Mouse (Mus musculus): ENCODE results near the gene Tnfsf10. TPM values are rescaled to one million over a fixed set of nuclear protein-coding genes. Genes with fewer than 3 reads are reported as not detected.
A peak's percentile ranks its signal among the peaks of the same experiment; 100 is the strongest.
"Not testable (repeated sequence)": the region's sequence is repeated elsewhere in the genome, so short reads cannot be mapped to it uniquely, and the experiment has no call there.

The Tnfsf10 gene
- 0.40 and 0.62 TPM in 2 replicates for polyA plus RNA-seq (2015; fragmentation: Nextera tagmentation; extraction: Ambion mirVana)

- Histone ChIP-seq H3K27ac (ENCODE audit: low read length) (0 out of 2 replicates have a peak within 1 kb of the TSS, but pooled peaks have one; percentile 40), H3K9me3 (replicated peaks; ENCODE audit: control insufficient read depth, low read length) (no peaks in the 10 kb centered on the region), H3K4me1 (ENCODE audit: control insufficient read depth, insufficient read depth, low read length) (peaks cover 7% of the 10 kb centered on the region; the same call in 1 of the 2 replicates), H3K36me3 (ENCODE audit: control insufficient read depth, insufficient read depth, low read length) (no peaks in the 10 kb centered on the region), H3K4me2 (ENCODE audit: low read depth, low read length) (peak within 1 kb of the TSS; percentile 47), H3K9ac (ENCODE audit: low read length) (peak within 1 kb of the TSS; percentile 43; the same call in 1 of the 2 replicates), H3K27me3 (ENCODE audit: control insufficient read depth, insufficient read depth, low read length) (no peaks in the 10 kb centered on the region), H3K4me3 (replicated peaks; ENCODE audit: low read length) (peak within 1 kb of the TSS; percentile 29)
- WGBS: 63% methylated on average over 9 of the region's 9 CpGs
- peak; percentile 53; the same call in 1 of the 2 replicates for ATAC-seq (ENCODE audit: insufficient read depth, low FRiP score)
Observed at GRCm38 (mm10) chr3:27316559-27317287, at the start of gene Tnfsf10. Gene Tnfsf10, plus strand, starts transcription at chr3:27317028.

GRCm38 (mm10) chr3:27267327-27267726, 49.5 kb upstream of the Tnfsf10 start:
- Histone ChIP-seq H3K27me3 (ENCODE audit: control insufficient read depth, insufficient read depth, low read length) (no peaks in the 10 kb centered on the region), H3K4me1 (ENCODE audit: control insufficient read depth, insufficient read depth, low read length) (peaks cover 11% of the 10 kb centered on the region; the same call in 1 of the 2 replicates), H3K27ac (ENCODE audit: low read length) (no peak overlapping the region), H3K9ac (ENCODE audit: low read length) (no peak overlapping the region), H3K4me2 (ENCODE audit: low read depth, low read length) (no peak overlapping the region), H3K4me3 (replicated peaks; ENCODE audit: low read length) (no peak overlapping the region), H3K9me3 (replicated peaks; ENCODE audit: control insufficient read depth, low read length) (no peaks in the 10 kb centered on the region), H3K36me3 (ENCODE audit: control insufficient read depth, insufficient read depth, low read length) (no peaks in the 10 kb centered on the region)
- ATAC-seq (ENCODE audit: insufficient read depth, low FRiP score): peak; percentile 66; the same call in 1 of the 2 replicates
- 43% methylated on average over 5 of the region's 5 CpGs for WGBS

GRCm38 (mm10) chr3:27267887-27268286, 48.9 kb upstream of the Tnfsf10 start:
- Histone ChIP-seq H3K27ac (ENCODE audit: low read length) (no peak overlapping the region), H3K27me3 (ENCODE audit: control insufficient read depth, insufficient read depth, low read length) (no peaks in the 10 kb centered on the region), H3K9ac (ENCODE audit: low read length) (no peak overlapping the region), H3K36me3 (ENCODE audit: control insufficient read depth, insufficient read depth, low read length) (no peaks in the 10 kb centered on the region), H3K4me3 (replicated peaks; ENCODE audit: low read length) (no peak overlapping the region), H3K4me1 (ENCODE audit: control insufficient read depth, insufficient read depth, low read length) (peaks cover 11% of the 10 kb centered on the region; the same call in 1 of the 2 replicates), H3K4me2 (ENCODE audit: low read depth, low read length) (no peak overlapping the region), H3K9me3 (replicated peaks; ENCODE audit: control insufficient read depth, low read length) (no peaks in the 10 kb centered on the region)
- ATAC-seq (ENCODE audit: insufficient read depth, low FRiP score): no peak
- 61% methylated on average over 4 of the region's 4 CpGs for WGBS

GRCm38 (mm10) chr3:27269151-27269550, 47.7 kb upstream of the Tnfsf10 start:
- WGBS: 45% methylated on average over 4 of the region's 4 CpGs
- no peak for ATAC-seq (ENCODE audit: insufficient read depth, low FRiP score)
- Histone ChIP-seq H3K27ac (ENCODE audit: low read length) (no peak overlapping the region), H3K9me3 (replicated peaks; ENCODE audit: control insufficient read depth, low read length) (no peaks in the 10 kb centered on the region), H3K4me2 (ENCODE audit: low read depth, low read length) (no peak overlapping the region), H3K9ac (ENCODE audit: low read length) (no peak overlapping the region), H3K27me3 (ENCODE audit: control insufficient read depth, insufficient read depth, low read length) (no peaks in the 10 kb centered on the region), H3K36me3 (ENCODE audit: control insufficient read depth, insufficient read depth, low read length) (no peaks in the 10 kb centered on the region), H3K4me3 (replicated peaks; ENCODE audit: low read length) (no peak overlapping the region), H3K4me1 (ENCODE audit: control insufficient read depth, insufficient read depth, low read length) (peaks cover 11% of the 10 kb centered on the region; the same call in 1 of the 2 replicates)

GRCm38 (mm10) chr3:27270160-27270962, 46.5 kb upstream of the Tnfsf10 start:
- no peak overlapping the region for H3K4me3 ChIP-seq (replicated peaks; ENCODE audit: low read length)
- peaks cover 11% of the 10 kb centered on the region; the same call in 1 of the 2 replicates for H3K4me1 ChIP-seq (ENCODE audit: control insufficient read depth, insufficient read depth, low read length)
- H3K36me3 ChIP-seq (ENCODE audit: control insufficient read depth, insufficient read depth, low read length): no peaks in the 10 kb centered on the region
- peak overlapping the region; percentile 64; the same call in 1 of the 2 replicates for H3K27ac ChIP-seq (ENCODE audit: low read length)
- no peaks in the 10 kb centered on the region for H3K9me3 ChIP-seq (replicated peaks; ENCODE audit: control insufficient read depth, low read length)
- H3K9ac ChIP-seq (ENCODE audit: low read length): no peak overlapping the region
- ATAC-seq (ENCODE audit: insufficient read depth, low FRiP score): peak; percentile 63
- no peaks in the 10 kb centered on the region for H3K27me3 ChIP-seq (ENCODE audit: control insufficient read depth, insufficient read depth, low read length)
- 30% methylated on average over 11 of the region's 11 CpGs for WGBS
- no peak overlapping the region for H3K4me2 ChIP-seq (ENCODE audit: low read depth, low read length)

GRCm38 (mm10) chr3:27272926-27273745, 43.7 kb upstream of the Tnfsf10 start:
- Histone ChIP-seq H3K9ac (ENCODE audit: low read length) (no peak overlapping the region), H3K4me3 (replicated peaks; ENCODE audit: low read length) (no peak overlapping the region), H3K27ac (ENCODE audit: low read length) (peak overlapping the region; percentile 48; the same call in 1 of the 2 replicates), H3K27me3 (ENCODE audit: control insufficient read depth, insufficient read depth, low read length) (no peaks in the 10 kb centered on the region), H3K4me2 (ENCODE audit: low read depth, low read length) (no peak overlapping the region), H3K9me3 (replicated peaks; ENCODE audit: control insufficient read depth, low read length) (no peaks in the 10 kb centered on the region), H3K4me1 (ENCODE audit: control insufficient read depth, insufficient read depth, low read length) (peaks cover 11% of the 10 kb centered on the region; the same call in 1 of the 2 replicates), H3K36me3 (ENCODE audit: control insufficient read depth, insufficient read depth, low read length) (no peaks in the 10 kb centered on the region)
- ATAC-seq (ENCODE audit: insufficient read depth, low FRiP score): no peak
- 35% methylated on average over 7 of the region's 7 CpGs for WGBS

- not testable (repeated sequence) for H3K4me3 ChIP-seq (replicated peaks; ENCODE audit: low read length); H3K9ac ChIP-seq (ENCODE audit: low read length); H3K4me2 ChIP-seq (ENCODE audit: low read depth, low read length); H3K27me3 ChIP-seq (ENCODE audit: control insufficient read depth, insufficient read depth, low read length); H3K27ac ChIP-seq (ENCODE audit: low read length); H3K9me3 ChIP-seq (replicated peaks; ENCODE audit: control insufficient read depth, low read length); ATAC-seq (ENCODE audit: insufficient read depth, low FRiP score); H3K36me3 ChIP-seq (ENCODE audit: control insufficient read depth, insufficient read depth, low read length)
- H3K4me1 ChIP-seq (ENCODE audit: control insufficient read depth, insufficient read depth, low read length): peaks cover 14% of the 10 kb centered on the region
- WGBS: 95% methylated on average over 14 of the region's 14 CpGs
Observed at GRCm38 (mm10) chr3:27279286-27279925, 37.4 kb upstream of the Tnfsf10 start.

GRCm38 (mm10) chr3:27280280-27280749, 36.5 kb upstream of the Tnfsf10 start:
- no peak overlapping the region for H3K4me2 ChIP-seq (ENCODE audit: low read depth, low read length)
- H3K4me1 ChIP-seq (ENCODE audit: control insufficient read depth, insufficient read depth, low read length): peaks cover 14% of the 10 kb centered on the region
- no peak overlapping the region for H3K4me3 ChIP-seq (replicated peaks; ENCODE audit: low read length)
- no peaks in the 10 kb centered on the region for H3K9me3 ChIP-seq (replicated peaks; ENCODE audit: control insufficient read depth, low read length)
- no peaks in the 10 kb centered on the region for H3K36me3 ChIP-seq (ENCODE audit: control insufficient read depth, insufficient read depth, low read length)
- WGBS: 47% methylated on average over 11 of the region's 11 CpGs
- no peak overlapping the region for H3K27ac ChIP-seq (ENCODE audit: low read length)
- H3K9ac ChIP-seq (ENCODE audit: low read length): no peak overlapping the region
- no peak for ATAC-seq (ENCODE audit: insufficient read depth, low FRiP score)
- H3K27me3 ChIP-seq (ENCODE audit: control insufficient read depth, insufficient read depth, low read length): no peaks in the 10 kb centered on the region

Measured in stomach, embryonic 16.5 days (tissue).